Mouse (Mus musculus): ENCODE data around the gene Mob4. TPM values are rescaled to one million over a fixed set of nuclear protein-coding genes. Genes with fewer than 3 reads are reported as not detected.

Mob4 gene
- total RNA-seq, 1 experiment from 2014 or later = 119 TPM

Other genes starting within 250 kb of the Mob4 start
- 321 to 541 TPM (median 341 TPM) in 3 replicates for gene Ankrd44, start 204.8 kb upstream of the Mob4 start, total RNA-seq (2017)
- 708 to 966 TPM (median 956 TPM) in 3 replicates for gene Sf3b1, start 103.8 kb upstream of the Mob4 start, total RNA-seq (2017)
- 71.7 to 116 TPM (median 73.4 TPM) in 3 replicates for gene Coq10b, start 78.5 kb upstream of the Mob4 start, total RNA-seq (2017)
- gene Hspe1, start 43.1 kb upstream of the Mob4 start, total RNA-seq (2017) = 100 to 218 TPM (median 129 TPM) in 3 replicates
- 128 to 155 TPM (median 141 TPM) in 3 replicates for gene Hspd1, start 43.0 kb upstream of the Mob4 start, total RNA-seq (2017)
- gene Rftn2, start 95.6 kb downstream of the Mob4 start, total RNA-seq (2017) = 1.4 to 3.1 TPM (median 2.7 TPM) in 3 replicates
- 3.7 to 7.5 TPM (median 5.2 TPM) in 3 replicates for gene Mars2, start 105.9 kb downstream of the Mob4 start, total RNA-seq (2017)
- 0.21 to 0.68 TPM in 2 of 3 replicates, not detected in the other for gene Boll, start 232.2 kb downstream of the Mob4 start, total RNA-seq (2017)